Mouse (Mus musculus) midbrain, embryonic 10.5 days (tissue): ENCODE results near the gene Fam221b. TPM values are rescaled to one million over a fixed set of nuclear protein-coding genes. Genes with fewer than 3 reads are reported as not detected.
A peak's percentile ranks its signal among the peaks of the same experiment; 100 is the strongest.

Experiments used
- DNase-seq: peaks from one replicate; pipeline ENCODE4 v3.0.0-alpha.2; 2017; ENCODE audit warnings: low spot score
- H3K27ac ChIP-seq: fragments of 300-500 bp; sonication (generic); replicated peaks from 2 replicates; pipeline ENCODE4 v1.5.1; 2016; ENCODE audit warnings: mild to moderate bottlenecking
- H3K27me3 ChIP-seq: fragments of 300-500 bp; sonication (generic); 2 replicates; pipeline ENCODE4 v1.6.1; 2016; ENCODE audit warnings: low read depth, mild to moderate bottlenecking; ENCODE audit not compliant: poor library complexity, severe bottlenecking
- H3K36me3 ChIP-seq: fragments of 300-500 bp; sonication (generic); 2 replicates; pipeline ENCODE4 v1.6.1; 2016; ENCODE audit warnings: mild to moderate bottlenecking, moderate library complexity
- H3K4me1 ChIP-seq: fragments of 300-500 bp; sonication (generic); 2 replicates; pipeline ENCODE4 v1.6.1; 2016
- H3K4me3 ChIP-seq: fragments of 300-500 bp; sonication (generic); 2 replicates; pipeline ENCODE4 v1.5.1; 2016; ENCODE audit warnings: mild to moderate bottlenecking, moderate library complexity
- H3K9me3 ChIP-seq: fragments of 300-500 bp; sonication (generic); replicated peaks from 2 replicates; pipeline ENCODE4 v1.6.1; 2016; ENCODE audit warnings: mild to moderate bottlenecking
- WGBS: fragments of 180-500 bp; shearing (Covaris S2); methylation state at CpG from one replicate; pipeline ENCODE4 v1.1.7; 2016; 5-methylcytosine and 5-hydroxymethylcytosine counted together
- polyA plus RNA-seq: library from polyadenylated mRNA; unstranded; fragments of >200 nt; fragmentation: Nextera tagmentation; extraction: Ambion mirVana; gene quantifications from 2 replicates; pipeline ENCODE4 v1.2.1, GENCODE M21; 2016

The Fam221b gene
- polyA plus RNA-seq, 1 experiment from 2014 or later: 1.6 TPM

GRCm38 (mm10) chr4:43655656-43656338 is 13.1 kb downstream of the Fam221b start:
- 6% methylated on average over 34 of the region's 34 CpGs for WGBS
- Histone ChIP-seq H3K9me3 (no peaks in the 10 kb centered on the region), H3K27ac (peak overlapping the region; percentile 93), H3K27me3 (peaks cover 14% of the 10 kb centered on the region; the same call in 1 of the 2 replicates), H3K4me3 (peak overlapping the region; percentile 77), H3K4me1 (peaks cover 39% of the 10 kb centered on the region), H3K36me3 (peaks cover 12% of the 10 kb centered on the region)
- DNase-seq: no peak

GRCm38 (mm10) chr4:43653161-43654015 is 15.6 kb downstream of the Fam221b start, which contains the start of gene Spag8:
TSS of gene Spag8 (minus strand) at chr4:43653594.
- Histone ChIP-seq H3K9me3 (peaks cover 9% of the 10 kb centered on the region), H3K27ac (peak within 1 kb of the TSS; percentile 71), H3K4me1 (peaks cover 39% of the 10 kb centered on the region), H3K27me3 (0 out of 2 replicates have a peak, but pooled peaks cover under 1% of the 10 kb centered on the region), H3K36me3 (peaks cover 27% of the 10 kb centered on the region), H3K4me3 (peak within 1 kb of the TSS; percentile 49)
- WGBS: 17% methylated on average over 24 of the region's 24 CpGs
- DNase-seq: peak; percentile 75

DNA sequence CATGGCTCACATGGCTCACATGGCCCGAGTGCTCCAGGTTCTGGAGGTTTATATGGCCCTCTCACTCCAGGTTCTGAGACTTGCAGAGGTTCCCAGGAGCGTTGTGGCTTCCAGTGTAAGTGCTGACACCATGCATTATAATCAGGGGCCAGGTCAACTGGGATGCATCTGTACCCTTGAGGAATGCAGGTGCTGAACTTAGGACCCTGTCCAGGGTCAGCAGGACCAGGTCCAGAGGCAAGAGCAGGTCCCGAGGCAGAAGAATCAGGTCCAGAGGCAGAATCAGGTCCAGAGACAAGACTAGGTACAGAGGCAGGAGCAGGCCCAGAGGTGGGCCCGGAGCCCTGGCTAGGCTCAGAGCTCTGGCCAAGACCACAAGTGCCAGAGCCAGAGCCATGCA is 16.2 kb downstream of the Fam221b start:
- DNase-seq: no peak
- peaks cover 39% of the 10 kb centered on the region for H3K4me1 ChIP-seq
- WGBS: 89% methylated on average over 4 of the region's 4 CpGs
- peak overlapping the region; percentile 49 for H3K4me3 ChIP-seq
- peak overlapping the region; percentile 71 for H3K27ac ChIP-seq
- H3K36me3 ChIP-seq: peaks cover 29% of the 10 kb centered on the region
- no peaks in the 10 kb centered on the region for H3K27me3 ChIP-seq
- peaks cover 9% of the 10 kb centered on the region for H3K9me3 ChIP-seq

- Histone ChIP-seq H3K27me3 (no peaks in the 10 kb centered on the region), H3K36me3 (peaks cover 36% of the 10 kb centered on the region), H3K9me3 (peaks cover 9% of the 10 kb centered on the region), H3K27ac (no peak overlapping the region), H3K4me1 (peaks cover 24% of the 10 kb centered on the region), H3K4me3 (no peak overlapping the region)
- no peak for DNase-seq
- 92% methylated on average over 3 of the region's 3 CpGs for WGBS
Observed at GRCm38 (mm10) chr4:43649783-43650182, 19.2 kb downstream of the Fam221b start.

DNA sequence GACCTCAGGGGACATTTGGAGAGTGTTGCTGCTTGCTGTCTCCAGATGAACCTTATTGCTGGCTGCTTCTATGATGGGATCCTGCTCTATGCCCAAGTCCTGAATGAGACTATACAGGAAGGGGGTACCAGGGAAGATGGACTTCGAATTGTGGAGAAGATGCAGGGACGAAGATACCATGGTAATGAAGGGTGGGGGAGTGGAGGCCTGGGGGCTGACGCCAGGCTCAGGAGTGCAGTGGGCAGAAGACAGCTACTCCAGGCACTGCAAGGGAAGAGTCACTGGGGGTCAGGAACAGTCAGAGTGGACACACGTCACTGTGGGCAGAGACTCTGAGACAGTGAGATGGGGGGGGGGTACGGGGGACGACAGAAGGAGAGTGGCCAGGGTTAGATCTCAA is 28.5 kb downstream of the Fam221b start:
- 82% methylated on average over 6 of the region's 6 CpGs for WGBS
- peaks cover 7% of the 10 kb centered on the region; the same call in 1 of the 2 replicates for H3K4me1 ChIP-seq
- peaks cover 3% of the 10 kb centered on the region; the same call in 1 of the 2 replicates for H3K36me3 ChIP-seq
- no peaks in the 10 kb centered on the region for H3K27me3 ChIP-seq
- no peak overlapping the region for H3K27ac ChIP-seq
- H3K4me3 ChIP-seq: no peak overlapping the region
- no peaks in the 10 kb centered on the region for H3K9me3 ChIP-seq
- DNase-seq: no peak

DNA sequence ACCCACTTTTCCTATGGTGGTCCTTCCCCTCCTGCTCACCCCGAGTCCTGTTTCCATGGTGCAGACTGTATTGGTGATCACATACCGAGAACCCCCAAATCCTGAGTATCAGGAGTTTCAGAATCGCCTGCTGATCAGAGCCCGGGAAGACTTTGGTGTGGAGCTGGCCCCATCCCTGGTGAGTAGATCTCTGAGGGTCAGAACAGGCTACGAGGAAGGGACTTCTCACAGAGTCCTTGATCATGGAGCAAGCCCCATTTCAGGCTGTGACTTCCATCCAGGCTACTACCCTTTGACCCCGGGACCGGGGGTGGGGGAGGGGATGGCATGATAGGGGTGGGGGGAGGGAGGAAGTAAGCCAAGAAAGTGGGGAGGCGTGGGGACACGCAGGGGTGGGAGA is 28.9 kb downstream of the Fam221b start:
- Histone ChIP-seq H3K27ac (no peak overlapping the region), H3K4me1 (peaks cover 7% of the 10 kb centered on the region; the same call in 1 of the 2 replicates), H3K27me3 (no peaks in the 10 kb centered on the region), H3K4me3 (no peak overlapping the region), H3K9me3 (no peaks in the 10 kb centered on the region), H3K36me3 (peaks cover 3% of the 10 kb centered on the region; the same call in 1 of the 2 replicates)
- 73% methylated on average over 9 of the region's 9 CpGs for WGBS
- DNase-seq: no peak

GRCm38 (mm10) chr4:43636751-43637150 is 32.2 kb downstream of the Fam221b start:
- Histone ChIP-seq H3K27ac (no peak overlapping the region), H3K9me3 (no peaks in the 10 kb centered on the region), H3K4me3 (no peak overlapping the region), H3K27me3 (peaks cover 21% of the 10 kb centered on the region), H3K36me3 (no peaks in the 10 kb centered on the region), H3K4me1 (peaks cover 28% of the 10 kb centered on the region)
- DNase-seq: no peak
- WGBS: 79% methylated on average over 6 of the region's 6 CpGs

DNA sequence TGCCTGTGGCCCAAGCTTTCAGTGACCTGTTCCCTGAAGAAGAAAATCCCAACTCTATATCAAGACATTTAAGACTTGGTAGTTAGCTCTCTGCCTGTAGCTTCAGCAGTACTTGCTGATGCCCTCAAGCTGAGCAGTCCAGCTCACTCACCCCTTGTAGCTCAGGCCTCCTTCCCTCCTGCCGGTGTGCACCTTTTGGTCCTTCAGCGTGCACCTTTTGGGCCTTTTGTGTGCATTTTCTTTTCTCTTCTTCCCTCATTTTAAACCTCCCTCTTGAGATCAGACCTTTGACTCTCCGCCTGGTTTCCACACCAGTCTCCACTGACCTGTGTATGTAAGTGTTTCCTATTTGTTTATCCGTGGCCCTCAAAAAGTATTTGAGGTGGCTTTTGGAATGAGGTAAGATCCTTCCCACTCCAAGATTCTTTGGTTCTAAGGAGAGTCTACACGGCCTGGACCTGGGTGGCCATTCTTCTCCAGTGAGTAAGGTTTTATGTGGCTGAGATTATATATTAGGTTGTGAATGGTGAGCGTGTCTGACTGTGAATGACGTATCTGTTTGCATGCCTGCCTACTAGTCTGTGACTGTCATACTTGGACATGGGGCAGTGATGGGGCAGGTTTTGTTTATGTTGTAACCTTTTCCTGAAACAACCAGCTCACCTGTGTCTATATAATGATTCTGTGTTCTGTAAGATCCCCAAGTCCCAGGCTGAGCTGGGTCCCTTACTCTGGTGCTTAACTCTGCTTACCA is 34.1 kb downstream of the Fam221b start:
- H3K27ac ChIP-seq: no peak overlapping the region
- DNase-seq: no peak
- no peaks in the 10 kb centered on the region for H3K36me3 ChIP-seq
- peaks cover 43% of the 10 kb centered on the region for H3K4me1 ChIP-seq
- H3K4me3 ChIP-seq: no peak overlapping the region
- WGBS: 87% methylated on average over 7 of the region's 7 CpGs
- peaks cover 31% of the 10 kb centered on the region for H3K27me3 ChIP-seq
- H3K9me3 ChIP-seq: no peaks in the 10 kb centered on the region

GRCm38 (mm10) chr4:43633736-43634135 is 35.2 kb downstream of the Fam221b start:
- Histone ChIP-seq H3K4me3 (peak overlapping the region; percentile 75), H3K27ac (0 out of 2 replicates have a peak overlapping the region, but pooled peaks have one; percentile 28), H3K4me1 (peaks cover 50% of the 10 kb centered on the region), H3K36me3 (no peaks in the 10 kb centered on the region), H3K9me3 (no peaks in the 10 kb centered on the region), H3K27me3 (peaks cover 31% of the 10 kb centered on the region)
- 91% methylated on average over 2 of the region's 2 CpGs for WGBS
- DNase-seq: no peak

GRCm38 (mm10) chr4:43633296-43633695 is 35.6 kb downstream of the Fam221b start:
- H3K4me3 ChIP-seq: peak overlapping the region; percentile 75
- 0 out of 2 replicates have a peak overlapping the region, but pooled peaks have one; percentile 28 for H3K27ac ChIP-seq
- H3K4me1 ChIP-seq: peaks cover 50% of the 10 kb centered on the region
- no peak for DNase-seq
- WGBS: 86% methylated on average over 8 of the region's 8 CpGs
- no peaks in the 10 kb centered on the region for H3K36me3 ChIP-seq
- no peaks in the 10 kb centered on the region for H3K9me3 ChIP-seq
- peaks cover 31% of the 10 kb centered on the region for H3K27me3 ChIP-seq

GRCm38 (mm10) chr4:43631956-43632920 is 36.7 kb downstream of the Fam221b start:
- Histone ChIP-seq H3K27ac (peak overlapping the region; percentile 93), H3K4me3 (peak overlapping the region; percentile 75), H3K36me3 (no peaks in the 10 kb centered on the region), H3K9me3 (no peaks in the 10 kb centered on the region), H3K27me3 (peaks cover 31% of the 10 kb centered on the region), H3K4me1 (peaks cover 50% of the 10 kb centered on the region)
- 39% methylated on average over 42 of the region's 42 CpGs for WGBS
- peak; percentile 12 for DNase-seq
